Mouse (Mus musculus): ENCODE results near the gene Col9a2.

DNA sequence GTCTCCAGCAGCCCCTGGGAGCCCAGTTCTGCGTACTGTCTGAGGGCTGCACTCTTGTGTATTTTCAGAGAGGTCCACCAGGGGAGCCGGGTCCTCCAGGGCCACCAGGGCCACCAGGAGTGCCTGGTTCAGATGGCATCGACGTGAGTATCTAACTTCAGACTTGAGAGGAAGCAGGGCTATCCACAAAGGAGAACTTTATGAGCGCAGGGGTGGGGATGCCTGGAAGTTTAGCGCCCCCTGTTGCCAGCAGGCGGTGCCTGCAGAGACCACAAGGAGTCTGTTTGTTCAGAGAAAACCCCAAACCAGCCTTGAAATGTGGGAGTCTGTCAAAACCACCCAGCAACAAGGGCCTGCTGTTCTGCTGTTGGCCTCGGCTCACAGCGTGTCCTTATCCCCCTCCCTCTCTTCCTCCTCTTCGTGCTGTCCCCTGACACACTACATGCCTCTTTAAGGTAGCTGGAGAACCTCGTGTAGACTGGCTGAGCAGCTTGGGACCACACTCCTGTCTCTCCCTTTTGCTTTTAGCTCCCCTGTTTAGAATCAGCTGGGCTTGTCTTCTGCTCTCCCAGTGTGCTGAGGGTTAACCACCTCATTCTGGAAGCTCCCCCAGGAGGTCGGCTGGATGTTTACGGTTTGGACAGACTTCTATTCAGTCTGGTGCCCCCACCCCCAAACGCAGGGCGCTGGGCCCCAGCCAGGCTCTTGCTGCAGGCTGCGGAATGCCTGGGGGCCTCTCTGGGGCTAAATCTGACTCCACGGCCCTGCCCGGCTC, 1.9 kb downstream of the Col9a2 start:
- TF ChIP-seq CTCF (IDR thresholded peaks at IDR 0.05; ENCODE audit: borderline replicate concordance, insufficient read depth, low read depth, low read length), result peak; percentile 83
- no peak for TF ChIP-seq POLR2A (IDR thresholded peaks at IDR 0.05; ENCODE audit: borderline replicate concordance, insufficient read depth, low read length)
